Mouse (Mus musculus) lung, adult 18-20 months (tissue): ENCODE data around the gene BC035044.
"Not testable (repeated sequence)": the region's sequence is repeated elsewhere in the genome, so short reads cannot be mapped to it uniquely, and the experiment has no call there.

ENCODE experiments used
- DNase-seq, 2 experiments: peaks; one replicate each; pipeline ENCODE4 v3.0.0; 2022; ENCODE audit warnings: mixed read lengths in 2 of 2

BC035044 gene

GRCm38 (mm10) chr6:128829837-128830236 is 61.1 kb downstream of the BC035044 start:
- DNase-seq = no peak

- DNase-seq = no peak
These were observed 64.1 kb downstream of the BC035044 start for GRCm38 (mm10) chr6:128826781-128827180.

- DNase-seq = peak in 1 of 2 experiments; percentile 33
These were observed 64.8 kb downstream of the BC035044 start, which contains the start of the genes Gm44511 and Klrb1b for GRCm38 (mm10) chr6:128826132-128826531. TSS of gene Gm44511 (minus strand) at chr6:128826315. TSS of gene Klrb1b (minus strand) at chr6:128826331.

- no peak for DNase-seq
These were observed 72.7 kb downstream of the BC035044 start for GRCm38 (mm10) chr6:128818083-128818802.

GRCm38 (mm10) chr6:128808532-128808931 is 82.4 kb downstream of the BC035044 start:
- peak; percentile 56 to 59 for DNase-seq

GRCm38 (mm10) chr6:128807021-128807420 is 83.9 kb downstream of the BC035044 start:
- no peak for DNase-seq

GRCm38 (mm10) chr6:128804823-128805640 is 85.9 kb downstream of the BC035044 start:
- DNase-seq = peak; percentile 61

- DNase-seq = peak; percentile 95 to 96
These were observed 87.7 kb downstream of the BC035044 start for GRCm38 (mm10) chr6:128802999-128803857.

- DNase-seq = peak in 1 of 2 experiments; percentile 22
These were observed 88.4 kb downstream of the BC035044 start for GRCm38 (mm10) chr6:128802557-128802956.

GRCm38 (mm10) chr6:128800696-128801095 is 90.2 kb downstream of the BC035044 start:
- not testable (repeated sequence) for DNase-seq

- no peak for DNase-seq
These were observed 91.0 kb downstream of the BC035044 start for GRCm38 (mm10) chr6:128799896-128800270.

- peak; percentile 85 to 86 for DNase-seq
These were observed 91.6 kb downstream of the BC035044 start for GRCm38 (mm10) chr6:128799144-128799895.
